Mouse (Mus musculus) adrenal gland, postnatal 10 days (tissue): Measurements from ENCODE around the gene Ppm1e. TPM values are rescaled to one million over a fixed set of nuclear protein-coding genes. Genes with fewer than 3 reads are reported as not detected.
A peak's percentile ranks its signal among the peaks of the same experiment; 100 is the strongest.

ENCODE experiments used
- DNase-seq: peaks from one replicate; pipeline ENCODE4 v3.0.0; 2021; ENCODE audit warnings: mixed read lengths
- total RNA-seq, 2 experiments: library from RNA; stranded (reverse); gene quantifications; 2 replicates each; pipeline ENCODE4 v1.2.3; 2021

The Ppm1e gene
- total RNA-seq, 2 experiments from 2014 or later: 9.2 to 12.5 TPM

GRCm38 (mm10) chr11:87253294-87253693 is 105.5 kb downstream of the Ppm1e start:
- DNase-seq: no peak

- DNase-seq: no peak
These were observed 108.7 kb downstream of the Ppm1e start for GRCm38 (mm10) chr11:87250132-87250531.

- DNase-seq: no peak
These were observed 111.3 kb downstream of the Ppm1e start for GRCm38 (mm10) chr11:87247494-87247866.

GRCm38 (mm10) chr11:87246724-87247493 is 111.9 kb downstream of the Ppm1e start:
- no peak for DNase-seq

GRCm38 (mm10) chr11:87246107-87246651 is 112.6 kb downstream of the Ppm1e start:
- DNase-seq: no peak

GRCm38 (mm10) chr11:87245171-87245840 is 113.5 kb downstream of the Ppm1e start:
- no peak for DNase-seq

- DNase-seq: no peak
These were observed 117.6 kb downstream of the Ppm1e start for GRCm38 (mm10) chr11:87241256-87241655.

GRCm38 (mm10) chr11:87240833-87241215 is 118.0 kb downstream of the Ppm1e start:
- DNase-seq: no peak

GRCm38 (mm10) chr11:87240141-87240832 is 118.5 kb downstream of the Ppm1e start:
- DNase-seq: no peak

GRCm38 (mm10) chr11:87238891-87239530 is 119.8 kb downstream of the Ppm1e start:
- DNase-seq: no peak

- no peak for DNase-seq
These were observed 123.3 kb downstream of the Ppm1e start for GRCm38 (mm10) chr11:87235486-87235872.

GRCm38 (mm10) chr11:87234743-87235485 is 123.9 kb downstream of the Ppm1e start:
- no peak for DNase-seq

- no peak for DNase-seq
These were observed 125.4 kb downstream of the Ppm1e start for GRCm38 (mm10) chr11:87233377-87233776.

- no peak for DNase-seq
These were observed 131.8 kb downstream of the Ppm1e start for GRCm38 (mm10) chr11:87227056-87227455.

GRCm38 (mm10) chr11:87222686-87223085 is 136.1 kb downstream of the Ppm1e start:
- peak; percentile 56 for DNase-seq

GRCm38 (mm10) chr11:87212313-87212712 is 146.5 kb downstream of the Ppm1e start:
- DNase-seq: no peak

Other genes with a start within 250 kb of the Ppm1e start
- 10 to 100 TPM; 10.3 to 11.0 TPM for gene Ska2, start 249.8 kb downstream of the Ppm1e start, total RNA-seq
- 10 to 100 TPM; 20.1 to 21.9 TPM for gene Trim37, start 231.9 kb downstream of the Ppm1e start, total RNA-seq
- gene Rad51c, start 45.9 kb upstream of the Ppm1e start, total RNA-seq: 1 to 10 TPM; 3.2 to 3.3 TPM
- under 1 TPM; 0.58 to 0.90 TPM for gene Tex14, start 46.0 kb upstream of the Ppm1e start, total RNA-seq
- not detected for gene Gm11492, start 207.6 kb upstream of the Ppm1e start, total RNA-seq
- gene Sept4, start 209.9 kb upstream of the Ppm1e start, total RNA-seq: 10 to 100 TPM; 54.9 to 55.4 TPM
- gene Mtmr4, start 233.1 kb upstream of the Ppm1e start, total RNA-seq: 10 to 100 TPM; 23.9 to 28.4 TPM